Mouse (Mus musculus): Measurements from ENCODE around the gene Bloc1s3.

DNA sequence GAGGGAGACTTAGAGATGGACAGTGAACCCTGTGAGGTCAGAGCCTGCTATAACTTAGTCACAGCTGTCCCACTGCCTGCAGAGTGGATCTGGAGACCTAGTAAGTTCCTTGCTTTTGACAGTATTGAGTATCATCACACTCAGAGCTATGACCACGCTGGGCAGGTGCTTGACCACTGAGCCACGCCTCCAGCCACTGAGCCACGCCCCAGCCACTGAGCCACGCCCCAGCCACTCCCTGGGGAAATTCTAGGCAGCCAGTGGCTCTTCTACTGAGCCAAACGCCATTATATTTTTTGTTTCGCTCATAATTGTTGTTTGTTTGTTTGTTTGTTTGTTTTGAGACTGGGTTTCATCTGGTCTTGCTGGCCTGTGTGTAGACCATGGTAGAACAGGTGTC, 40.5 kb downstream of the Bloc1s3 start:
- TF ChIP-seq POLR2A (IDR thresholded peaks at IDR 0.05; ENCODE audit: control insufficient read depth, extremely low read depth, insufficient read depth, low read length, poor library complexity) (no peak), CTCF (IDR thresholded peaks at IDR 0.05; ENCODE audit: borderline replicate concordance, control insufficient read depth, extremely low read depth, insufficient read depth, low read length, poor library complexity) (no peak)
